Mouse (Mus musculus) heart, postnatal 25 days (tissue): ENCODE results near the gene Arrdc5. TPM values are rescaled to one million over a fixed set of nuclear protein-coding genes. Genes with fewer than 3 reads are reported as not detected.
A peak's percentile ranks its signal among the peaks of the same experiment; 100 is the strongest.

Experiments
- DNase-seq: peaks from one replicate; pipeline ENCODE4 v3.0.0; 2022; ENCODE audit warnings: low spot score
- intact Hi-C: fragments of 180-260 bp; cut with DNase I; formaldehyde crosslinking; loops from one replicate; pipeline ENCODE4 v1.15.1; 2025
- total RNA-seq, 2 experiments: library from RNA; stranded (reverse); gene quantifications; 2 replicates each; pipeline ENCODE4 v1.2.3; 2021

Gene Arrdc5
- total RNA-seq, 2 experiments from 2014 or later = not detected

- DNase-seq = peak; percentile 93
- intact Hi-C loops = no loop called here
Measured at GRCm38 (mm10) chr17:56303847-56304586, 3.9 kb upstream of the Arrdc5 start.

- intact Hi-C loops = no loop called here
- DNase-seq = peak; percentile 55
Measured at GRCm38 (mm10) chr17:56303160-56303846, 3.2 kb upstream of the Arrdc5 start, which contains the start of gene Uhrf1. Uhrf1 (plus strand) TSS chr17:56303321.

- no peak for DNase-seq
- intact Hi-C loops = no loop called here
Measured at GRCm38 (mm10) chr17:56302363-56302996, 2.4 kb upstream of the Arrdc5 start.

- no peak for DNase-seq
- intact Hi-C loops = no loop called here
Measured at GRCm38 (mm10) chr17:56298238-56298637, 1.8 kb downstream of the Arrdc5 start.

- intact Hi-C loops = no loop called here
- no peak for DNase-seq
Measured at GRCm38 (mm10) chr17:56296201-56296600, 3.9 kb downstream of the Arrdc5 start.

- intact Hi-C loops = no loop called here
- no peak for DNase-seq
Measured at GRCm38 (mm10) chr17:56294241-56294640, 5.8 kb downstream of the Arrdc5 start.

GRCm38 (mm10) chr17:56293291-56293690, 6.8 kb downstream of the Arrdc5 start:
- DNase-seq = no peak
- intact Hi-C loops = loop anchor here (2.0 kb wide), 1 partner anchor 16 kb away; the partner anchor contains the start of gene Ticam1

- no peak for DNase-seq
- intact Hi-C loops = loop anchor here (2.0 kb wide), 1 partner anchor 16 kb away; the partner anchor contains the start of gene Ticam1
Measured at GRCm38 (mm10) chr17:56292531-56293222, 7.4 kb downstream of the Arrdc5 start, which contains the start of gene Plin3. Plin3 (minus strand) TSS chr17:56292873.

GRCm38 (mm10) chr17:56291826-56292475, 8.1 kb downstream of the Arrdc5 start:
- intact Hi-C loops = loop anchor here (1.0 to 2.0 kb wide), 2 partner anchors 15 to 58 kb away; partner anchors contain the start of gene Ticam1
- DNase-seq = no peak

- DNase-seq = peak; percentile 91
- intact Hi-C loops = loop anchor here (1.0 kb wide), 1 partner anchor 59 kb away; no protein-coding TSS in a partner anchor
Measured at GRCm38 (mm10) chr17:56291171-56291511, 8.9 kb downstream of the Arrdc5 start.

GRCm38 (mm10) chr17:56290388-56291170, 9.5 kb downstream of the Arrdc5 start:
- intact Hi-C loops = loop anchor here (1.0 kb wide), 1 partner anchor 60 kb away; no protein-coding TSS in a partner anchor

GRCm38 (mm10) chr17:56289371-56290331, 10.4 kb downstream of the Arrdc5 start:
- no peak for DNase-seq
- intact Hi-C loops = no loop called here

More at GRCm38 (mm10) chr17:56290388-56291170, 9.5 kb downstream of the Arrdc5 start:
- peak; percentile 96 for DNase-seq

- intact Hi-C loops = no loop called here
- DNase-seq = no peak
Measured at GRCm38 (mm10) chr17:56288866-56289265, 11.2 kb downstream of the Arrdc5 start.

GRCm38 (mm10) chr17:56287830-56288229, 12.3 kb downstream of the Arrdc5 start:
- intact Hi-C loops = no loop called here
- DNase-seq = no peak

- no peak for DNase-seq
- intact Hi-C loops = no loop called here
Measured at GRCm38 (mm10) chr17:56285995-56286394, 14.1 kb downstream of the Arrdc5 start.

GRCm38 (mm10) chr17:56283316-56283715, 16.8 kb downstream of the Arrdc5 start:
- intact Hi-C loops = no loop called here
- DNase-seq = no peak

GRCm38 (mm10) chr17:56282802-56283201, 17.3 kb downstream of the Arrdc5 start:
- intact Hi-C loops = no loop called here
- DNase-seq = no peak
